Mouse (Mus musculus): ENCODE data around the gene Gtf2h4.

Gtf2h4 gene

DNA sequence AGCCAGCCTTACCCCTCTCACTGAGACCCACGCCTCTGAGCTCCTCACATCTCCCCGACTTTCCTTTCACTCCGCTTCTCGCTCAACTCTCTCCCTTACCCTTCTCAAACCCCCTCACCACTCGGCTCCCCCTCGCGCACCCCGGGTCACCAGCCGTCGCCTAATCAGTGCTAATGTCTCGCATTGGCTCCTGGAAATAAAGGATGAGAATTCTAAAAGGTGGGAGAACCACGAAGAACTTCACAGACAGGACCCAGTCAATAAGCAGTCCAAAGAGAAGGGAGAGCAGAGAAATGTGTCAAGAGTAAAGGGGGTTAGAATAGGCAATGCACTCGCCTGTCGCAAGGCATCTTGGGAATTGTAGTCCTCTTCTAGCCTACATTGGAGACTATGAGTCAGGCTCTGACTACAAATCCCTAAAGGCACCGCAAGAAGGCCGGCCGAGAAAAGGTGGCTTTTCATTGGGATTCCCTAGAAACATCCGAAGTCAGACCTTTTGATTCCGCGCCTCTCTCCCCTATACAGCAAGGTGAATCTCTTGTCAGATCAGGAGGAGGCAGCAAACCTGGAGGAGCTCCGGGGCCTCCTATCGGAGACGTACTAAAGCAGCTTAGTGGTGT, at the start of gene Gtf2h4:
Gene Gtf2h4 (minus strand): TSS at position 324 of the 620 bp plus-strand sequence.
- DNase-seq = peak; percentile 99

DNA sequence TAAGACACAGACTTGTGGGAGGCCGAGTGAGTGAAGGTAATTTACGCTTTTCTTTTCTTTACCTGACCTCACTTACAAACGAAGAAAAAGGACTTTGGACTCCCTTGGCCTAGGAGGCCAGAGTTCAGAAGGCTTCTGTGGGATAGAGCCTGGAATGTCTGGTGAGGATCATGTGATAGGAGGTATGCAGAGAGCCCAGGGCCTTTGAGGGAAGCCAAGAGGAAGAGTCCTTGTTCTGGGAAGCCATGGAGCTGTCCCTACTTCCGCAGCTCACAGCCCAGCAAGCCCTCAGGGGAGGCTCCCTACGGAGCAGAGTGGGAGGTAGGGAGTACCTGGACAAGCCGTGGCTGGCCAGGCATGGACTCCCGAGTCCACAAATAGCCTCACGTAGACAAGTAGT, 48.1 kb upstream of the Gtf2h4 start:
- DNase-seq = no peak

DNA sequence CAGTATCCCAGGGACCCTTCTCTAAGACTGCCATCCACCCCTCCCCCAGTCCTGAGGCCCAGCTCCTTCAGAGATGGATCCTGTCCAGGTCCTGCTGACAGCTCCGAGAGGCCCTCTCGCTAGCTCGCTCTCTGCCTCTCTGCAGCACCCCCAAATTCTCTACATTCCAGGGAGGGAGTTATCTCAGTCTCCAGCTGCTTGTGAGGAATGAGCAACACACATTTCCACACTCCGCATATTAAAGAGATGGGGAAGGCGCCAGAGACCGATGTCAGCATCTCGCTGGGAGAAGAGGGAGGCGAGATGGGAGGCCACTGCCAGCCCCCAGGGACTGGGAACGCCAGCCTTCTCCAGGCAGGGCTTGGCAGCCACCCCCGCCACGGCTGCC, 46.8 kb upstream of the Gtf2h4 start:
- peak; percentile 96 for DNase-seq

DNA sequence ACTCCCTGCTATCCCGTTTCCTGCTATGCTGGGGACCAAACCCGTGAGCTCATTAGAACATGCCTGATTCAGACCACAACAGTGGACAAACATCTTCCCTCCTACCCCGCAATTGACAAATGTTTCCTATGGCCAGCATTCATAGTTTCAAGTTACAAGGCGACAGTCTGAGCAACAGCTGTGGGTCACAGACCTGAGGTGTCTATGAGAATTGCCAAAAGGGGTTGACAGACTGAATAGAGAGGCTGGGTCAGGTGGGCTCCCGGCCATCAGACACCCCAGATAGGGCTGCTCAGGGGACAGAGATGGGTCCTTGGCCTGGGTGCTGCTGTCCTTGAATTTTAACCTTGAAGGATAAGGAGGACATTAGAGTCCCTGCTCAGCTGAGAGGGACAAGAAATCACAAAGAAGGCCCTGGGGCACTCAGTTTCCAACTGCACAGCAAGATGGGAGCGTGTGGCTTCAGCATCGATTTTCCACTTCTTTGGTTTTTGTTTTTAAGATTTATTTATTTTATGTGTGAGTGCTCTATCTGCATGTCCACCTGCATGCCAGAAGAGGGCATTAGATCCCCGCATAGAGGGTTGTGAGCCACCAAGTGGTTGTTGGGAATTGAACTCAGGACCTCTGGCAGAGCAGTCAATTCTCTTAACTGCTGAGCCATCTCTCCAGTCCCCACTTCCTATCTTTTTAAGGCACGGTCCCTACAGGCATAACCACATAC, 46.2 kb upstream of the Gtf2h4 start:
- no peak for DNase-seq

DNA sequence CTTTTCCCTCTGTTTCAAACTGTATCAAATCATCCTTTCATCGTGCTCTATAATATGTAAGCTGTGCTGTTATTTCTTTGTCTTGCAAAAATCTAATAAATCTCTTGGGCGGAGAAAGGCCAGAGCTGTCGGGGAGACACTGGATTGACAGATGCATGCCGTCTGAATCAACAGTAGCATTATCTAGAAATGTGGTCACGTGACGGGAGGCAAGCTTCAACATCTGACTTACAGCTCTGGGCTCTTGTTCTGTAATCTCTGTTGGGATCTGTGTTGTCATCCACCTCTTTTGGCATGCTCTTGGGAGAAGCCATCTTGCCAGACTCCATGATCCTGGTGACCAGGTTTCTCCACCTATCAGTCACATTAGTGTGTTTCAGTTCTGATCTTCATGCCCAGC, 43.5 kb upstream of the Gtf2h4 start:
- DNase-seq = no peak

DNA sequence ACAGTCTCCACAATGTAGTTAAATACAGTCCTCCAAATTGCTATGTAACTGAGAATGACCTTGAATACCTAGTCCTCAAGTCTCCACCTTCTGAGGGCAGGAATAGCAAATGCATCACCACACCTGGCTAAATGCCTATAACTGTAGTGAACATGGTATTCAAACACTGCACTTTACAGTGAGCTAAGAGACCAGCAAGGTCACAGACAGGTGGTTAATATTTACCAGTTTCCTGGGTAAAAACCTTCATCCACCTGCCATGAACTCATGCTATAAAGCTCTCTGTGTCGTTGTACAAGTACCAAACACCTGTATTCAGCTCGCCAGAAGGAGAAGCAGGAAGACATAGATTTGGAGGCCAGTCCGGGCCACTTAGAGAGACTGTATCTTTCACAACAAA, 42.6 kb upstream of the Gtf2h4 start:
- DNase-seq = no peak

DNA sequence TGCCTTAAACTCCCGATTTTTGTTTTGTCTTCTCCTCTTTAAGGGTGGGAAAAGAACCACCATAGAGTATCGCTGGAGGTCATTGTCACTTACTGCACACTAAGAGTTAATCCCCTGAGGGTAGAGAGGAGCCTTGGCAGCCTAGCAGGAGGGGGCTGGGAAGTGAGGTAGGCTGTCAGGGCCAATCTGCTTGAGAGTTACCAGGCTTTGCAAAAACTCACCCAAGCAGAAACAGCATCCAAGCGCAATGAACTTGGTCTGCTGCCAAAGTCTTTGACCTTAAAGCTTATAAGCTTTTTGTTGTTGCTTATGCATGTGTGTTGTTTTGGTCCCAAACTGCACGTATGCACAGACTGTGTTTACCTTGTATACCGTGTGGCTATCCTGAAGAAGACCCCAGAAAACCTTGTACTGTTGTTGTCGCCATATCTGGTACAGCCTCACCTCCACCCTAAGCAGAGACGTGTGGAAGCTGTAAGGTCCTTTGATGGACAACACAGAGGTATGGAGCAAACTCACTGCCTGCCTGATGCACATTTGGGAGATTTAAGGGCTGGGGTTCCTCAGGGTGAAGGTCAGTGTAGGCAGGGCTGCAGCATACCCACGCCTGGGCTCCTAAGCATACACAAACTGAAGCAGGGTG, 37.3 kb upstream of the Gtf2h4 start:
- no peak for DNase-seq

DNA sequence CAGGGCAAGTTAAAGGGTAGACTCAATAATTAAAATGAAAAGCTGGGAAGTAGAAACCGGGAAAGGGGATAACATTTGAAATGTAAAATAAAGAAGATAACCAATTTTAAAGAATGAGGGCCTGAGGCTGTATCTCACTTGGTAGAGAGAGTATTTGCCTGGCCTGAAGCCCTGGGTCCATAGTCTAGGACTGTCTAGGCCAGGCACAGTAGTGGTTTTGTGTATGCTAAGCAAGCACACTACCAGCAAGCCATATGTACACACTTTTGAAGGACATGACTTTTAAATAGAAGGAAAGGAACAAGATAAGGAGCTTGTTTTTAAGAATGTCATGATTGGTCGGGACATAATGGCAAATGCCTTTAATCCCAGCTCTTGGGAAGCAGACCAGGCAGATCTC, 35.1 kb upstream of the Gtf2h4 start:
- no peak for DNase-seq

DNA sequence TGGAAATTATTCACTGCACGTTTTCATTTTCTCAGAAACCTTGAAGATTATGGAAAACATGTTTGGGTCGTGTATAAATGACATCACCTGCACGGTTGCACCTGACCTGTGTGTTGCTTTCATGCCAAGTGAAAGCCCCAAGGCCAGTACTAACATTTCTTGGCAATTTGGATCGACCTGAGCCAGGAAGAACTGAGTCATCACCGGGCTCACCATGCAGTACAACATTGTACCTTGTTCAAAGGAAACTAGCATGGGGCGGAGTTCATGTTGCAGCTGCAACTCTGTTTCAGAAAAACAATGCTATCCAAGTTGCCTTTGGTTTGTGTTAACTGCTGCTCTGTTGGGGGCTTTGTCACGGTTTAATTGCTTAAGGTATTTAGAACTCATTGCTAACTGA, 34.4 kb upstream of the Gtf2h4 start:
- peak; percentile 89 for DNase-seq

DNA sequence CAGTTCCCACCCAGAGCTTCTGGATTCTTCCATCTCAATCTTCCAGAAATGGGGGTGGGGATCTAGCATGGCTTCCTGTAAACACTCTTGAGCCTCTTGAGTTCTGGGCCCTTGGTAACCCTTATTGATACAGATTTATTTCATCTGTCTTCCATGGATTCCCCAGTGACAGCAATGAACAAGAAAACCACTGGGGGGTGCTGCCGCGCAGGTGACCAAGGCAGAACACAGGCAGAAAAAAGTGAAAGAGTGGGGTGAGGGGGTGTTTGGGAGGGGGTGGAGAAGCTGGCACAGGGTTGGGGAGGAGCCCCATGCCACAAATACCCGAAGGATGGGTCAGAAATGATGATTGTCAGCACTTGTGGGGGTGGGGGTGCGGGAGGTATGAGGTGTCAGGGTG, 32.3 kb upstream of the Gtf2h4 start:
- peak; percentile 88 for DNase-seq

DNA sequence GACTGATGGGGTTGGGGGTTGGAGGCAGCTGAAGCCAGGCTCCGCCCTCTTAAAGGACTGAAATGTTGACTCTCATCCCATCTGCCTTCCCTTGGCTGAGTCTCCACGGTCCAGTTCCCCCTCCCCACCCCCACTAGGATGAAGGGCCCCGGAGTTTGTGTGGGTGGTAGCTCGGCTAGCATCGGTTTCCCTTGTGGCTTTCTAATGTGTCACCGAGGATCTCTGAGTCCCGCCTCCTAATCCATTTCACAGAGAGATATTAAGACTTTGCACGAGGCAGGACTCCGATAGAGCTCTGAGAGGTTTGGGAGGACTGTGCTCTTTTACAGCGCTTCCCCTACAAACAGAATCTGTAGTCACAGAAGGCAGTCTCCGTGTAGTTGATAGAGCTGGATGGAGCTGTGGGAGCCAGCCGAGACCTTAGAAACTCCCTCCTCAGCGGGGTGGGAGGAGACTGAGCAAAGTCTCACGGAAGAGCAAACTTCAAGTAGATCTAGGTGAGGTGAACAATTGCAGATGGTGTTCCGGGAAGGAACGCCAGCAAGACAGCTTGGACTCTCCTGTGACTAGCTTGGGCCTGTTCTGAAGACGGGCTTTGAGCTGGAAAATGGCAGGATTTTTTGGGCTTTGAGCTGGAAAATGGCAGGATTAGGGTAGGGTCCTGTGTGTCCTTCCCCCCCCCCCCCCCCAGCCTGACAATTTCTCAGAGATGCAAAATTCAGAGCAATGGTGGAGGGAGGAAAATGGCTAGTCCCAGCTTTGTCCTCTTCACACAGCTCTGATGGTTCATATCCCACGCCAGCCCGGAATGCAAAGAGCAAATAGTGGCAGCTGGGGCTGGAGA, 31.3 kb upstream of the Gtf2h4 start, which contains the start of gene Ddr1:
Gene Ddr1 (minus strand): TSS at position 1 of the 844 bp plus-strand sequence.
- peak; percentile 97 for DNase-seq

DNA sequence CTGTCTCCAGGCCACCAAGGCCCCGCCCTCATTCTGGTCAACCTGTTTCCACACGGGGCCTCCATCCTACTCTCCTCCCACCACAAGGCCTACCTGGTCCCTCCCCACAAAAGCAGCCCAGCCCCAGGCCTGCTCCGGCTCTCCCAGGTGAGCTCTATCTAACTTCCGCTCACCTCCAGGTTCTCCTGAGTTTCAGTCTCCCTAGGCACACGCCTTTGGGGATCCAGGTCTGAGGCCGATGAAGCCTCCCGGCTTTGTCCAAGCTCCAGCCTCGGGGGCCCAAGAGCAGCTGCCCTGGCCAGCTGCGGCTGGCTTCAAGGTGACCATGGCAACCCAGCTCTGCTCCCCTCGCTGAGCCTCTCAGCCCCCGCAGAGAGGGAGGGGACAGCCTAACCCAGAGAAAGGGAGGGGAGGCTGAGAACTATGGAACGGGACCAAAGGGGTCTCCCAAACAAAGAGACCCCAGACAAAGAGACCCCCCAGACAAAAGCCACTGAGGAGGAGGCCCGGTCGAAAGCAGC, 30.3 kb upstream of the Gtf2h4 start:
- no peak for DNase-seq

DNA sequence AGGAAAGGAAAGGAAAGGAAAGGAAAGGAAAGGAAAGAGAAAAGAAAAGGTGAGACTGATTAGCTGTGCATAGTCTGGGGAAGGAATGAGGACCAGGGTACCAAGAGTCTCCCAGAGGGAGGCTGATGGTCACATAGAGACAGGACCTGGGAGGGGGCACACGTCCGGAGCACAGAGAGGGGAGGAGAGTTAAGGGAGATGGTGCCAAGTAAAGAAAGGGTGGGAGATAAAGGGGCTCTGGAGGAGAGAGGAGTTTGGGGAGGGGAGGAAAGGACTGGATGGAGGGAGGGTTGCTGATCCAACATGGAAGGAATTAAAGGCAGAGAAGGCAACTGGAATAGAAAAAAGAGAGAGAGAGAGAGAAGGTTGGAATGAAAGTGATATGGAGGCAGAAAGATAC, 29.5 kb upstream of the Gtf2h4 start:
- DNase-seq = no peak

DNA sequence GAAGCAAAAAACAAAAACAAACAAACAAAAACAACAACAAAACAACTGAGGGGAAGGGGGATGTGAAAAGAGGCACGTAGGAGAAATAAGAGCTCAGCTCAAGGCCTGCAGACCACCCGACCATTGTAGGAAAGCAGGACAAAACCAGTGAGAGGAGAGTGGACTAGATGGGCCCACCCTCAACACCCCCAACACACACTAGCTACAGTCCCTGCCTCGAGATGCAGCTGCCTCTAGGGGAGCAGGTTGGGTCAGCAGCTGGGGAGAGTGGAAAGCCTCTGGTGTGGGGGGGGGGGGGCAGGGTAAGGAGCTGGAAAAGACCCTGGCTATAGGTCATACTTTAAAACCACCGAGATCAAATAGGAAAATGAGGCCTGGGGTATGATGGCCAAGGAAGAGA, 29.1 kb upstream of the Gtf2h4 start:
- DNase-seq = no peak

DNA sequence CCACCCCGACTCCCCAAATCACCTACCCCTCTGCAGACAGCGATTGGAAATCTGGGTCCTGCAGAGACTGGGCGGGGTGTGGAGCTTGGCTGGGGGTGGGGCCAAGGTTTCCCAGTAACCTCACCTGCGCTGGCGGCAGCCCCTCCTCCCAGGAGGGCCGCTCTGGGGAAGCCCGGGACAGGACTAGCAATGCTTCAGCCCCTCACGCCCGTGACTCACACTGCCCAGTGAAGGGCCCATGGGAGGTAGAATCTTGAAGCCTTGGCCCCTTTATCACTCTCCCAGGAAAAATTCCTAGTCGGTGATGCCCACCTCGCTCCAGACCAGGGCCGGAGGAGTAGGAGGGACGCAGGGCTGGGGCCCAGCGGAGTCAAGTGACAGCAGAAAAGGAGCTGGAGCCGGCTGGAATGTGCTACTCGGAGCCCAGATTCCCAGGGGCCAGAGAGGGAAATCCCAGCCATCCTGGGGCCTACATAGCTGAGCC, 28.5 kb upstream of the Gtf2h4 start:
- peak; percentile 97 for DNase-seq

DNA sequence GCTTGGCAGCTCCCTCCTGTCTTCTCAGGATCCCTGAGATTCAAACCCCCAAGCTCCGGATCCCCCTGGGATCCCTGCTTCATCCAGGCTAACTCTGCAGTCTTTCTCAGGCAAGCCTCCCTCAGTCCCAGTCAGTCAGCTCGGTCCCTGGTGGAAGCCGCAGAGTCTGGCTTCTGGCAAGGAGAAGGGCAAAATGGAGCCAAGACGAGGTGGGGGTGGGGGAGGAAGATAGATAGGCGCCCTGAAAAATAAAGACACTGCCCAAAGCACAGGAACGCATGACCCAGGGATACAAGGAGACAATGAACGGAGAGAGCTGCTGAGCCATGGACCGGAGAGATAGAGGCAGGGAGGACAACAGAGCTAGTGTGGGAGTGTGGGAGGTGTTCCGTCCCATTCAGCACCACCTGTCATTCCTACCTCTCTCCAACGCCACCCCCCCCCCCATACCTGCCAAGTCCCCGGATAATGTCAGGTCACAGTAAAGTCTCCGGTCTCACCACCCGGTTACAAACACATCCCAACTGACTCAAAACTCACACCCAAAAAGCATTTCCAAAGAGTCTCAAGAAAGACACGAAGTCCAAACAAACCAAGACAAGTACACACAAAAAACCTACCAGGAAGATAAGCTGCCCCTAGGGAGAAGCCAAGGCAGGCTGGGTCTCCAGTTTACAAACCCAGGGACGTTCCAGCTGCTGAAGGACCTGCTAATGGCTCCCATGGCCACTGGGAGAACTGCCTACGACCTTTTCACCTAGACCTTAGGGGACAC, 27.9 kb upstream of the Gtf2h4 start:
- DNase-seq = peak; percentile 96

DNA sequence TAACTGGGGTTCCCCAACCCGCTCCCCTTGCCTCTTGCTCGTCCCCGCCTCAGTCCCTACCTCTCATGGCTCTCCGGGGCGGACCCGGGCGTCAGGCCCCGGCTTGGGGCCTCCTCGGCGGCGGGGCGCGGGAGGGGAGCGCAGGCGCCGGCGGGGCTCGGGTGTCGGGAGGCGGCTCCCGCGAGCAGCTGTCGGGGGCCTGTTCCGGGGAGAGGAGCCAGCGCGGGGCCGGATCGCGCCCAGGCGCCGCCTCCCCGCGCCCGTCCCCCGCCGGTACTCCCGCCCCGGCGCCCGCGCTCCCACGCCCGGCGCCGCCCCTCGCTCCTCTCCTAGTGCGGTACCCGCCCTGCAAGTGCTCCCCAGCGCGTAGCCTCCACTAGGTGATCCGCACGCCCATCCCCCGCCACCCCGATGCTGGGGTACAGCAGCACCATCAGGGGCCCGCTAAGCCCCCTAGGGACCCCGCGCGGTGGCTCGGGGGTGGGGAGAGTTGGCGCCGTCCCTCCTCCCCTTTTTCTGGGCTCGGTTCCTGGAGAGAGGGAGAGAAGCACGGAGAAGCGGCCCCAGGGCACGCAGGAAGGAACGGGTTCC, 26.9 kb upstream of the Gtf2h4 start:
- peak; percentile 99 for DNase-seq

DNA sequence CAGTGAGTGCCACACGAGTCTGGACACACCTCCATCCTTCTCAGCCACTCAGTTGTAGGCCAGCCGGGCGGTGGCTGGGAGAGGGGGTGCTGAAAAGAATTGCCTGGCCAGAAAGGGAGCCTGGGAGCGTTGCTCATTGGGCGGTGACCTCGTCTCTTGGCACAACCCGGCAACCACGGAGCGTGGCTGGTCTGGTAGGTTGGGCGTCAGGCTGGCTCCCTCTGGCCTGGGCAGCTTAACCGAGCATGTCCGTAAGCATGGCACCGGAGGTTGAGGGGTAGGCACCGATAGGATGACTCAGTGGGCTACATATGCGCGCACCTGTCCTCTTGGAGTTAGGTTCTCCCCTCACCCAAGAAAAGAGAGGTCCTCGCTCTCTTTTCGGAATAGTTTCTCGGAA, 26.4 kb upstream of the Gtf2h4 start:
- DNase-seq = peak; percentile 99

DNA sequence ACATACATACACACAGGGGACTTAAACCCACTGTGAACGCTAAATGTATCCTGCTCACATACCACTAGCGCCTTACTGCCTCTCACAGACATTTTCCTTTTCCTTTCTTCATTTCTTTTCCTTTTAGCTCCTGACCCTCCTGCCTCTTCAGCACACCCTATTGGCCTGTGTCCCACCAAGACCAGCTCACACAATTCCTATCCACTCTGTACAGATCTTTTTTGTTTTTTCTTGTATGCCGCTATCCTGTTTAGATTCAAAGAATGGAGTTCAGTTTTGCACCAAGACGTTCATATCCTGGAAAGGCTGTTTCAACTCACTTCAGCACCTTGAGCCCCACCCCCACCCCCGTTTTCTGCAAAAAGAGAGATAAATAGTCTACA, 25.0 kb upstream of the Gtf2h4 start:
- DNase-seq = no peak

DNA sequence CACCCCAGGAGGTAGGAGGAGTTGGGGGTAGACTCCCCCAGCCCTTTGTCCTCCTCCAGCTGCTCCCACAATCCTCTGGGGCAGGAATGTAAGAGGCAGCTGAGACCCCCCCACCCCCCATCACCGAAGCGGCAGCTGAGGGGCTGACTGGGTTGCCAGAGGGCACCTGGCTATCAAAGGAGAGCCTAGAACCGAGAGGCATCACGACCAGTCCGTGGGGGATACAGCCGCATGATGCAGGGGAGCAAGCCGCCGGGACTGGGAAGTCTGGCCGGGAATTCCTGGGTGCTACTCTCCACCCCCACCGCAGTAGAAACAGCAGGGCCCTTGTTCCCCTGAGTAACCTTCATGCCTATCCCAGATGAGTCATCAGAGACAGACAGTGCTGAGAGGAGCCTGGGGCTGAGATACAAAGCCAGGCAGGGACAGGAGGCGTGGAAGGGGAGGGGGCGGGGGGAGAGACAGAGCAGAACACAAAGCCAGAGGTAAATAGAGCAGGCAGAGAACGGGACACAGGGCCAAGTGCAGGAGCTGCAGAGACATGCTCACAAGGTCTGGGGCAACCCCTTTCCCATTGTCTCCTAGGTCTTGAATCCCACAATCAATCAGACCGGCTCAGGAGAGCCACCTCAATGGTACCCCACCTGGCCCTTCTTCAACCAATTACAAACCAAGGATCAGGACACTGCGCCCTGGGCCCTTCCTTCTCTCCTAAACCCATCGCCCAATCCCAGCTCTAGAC, 24.4 kb upstream of the Gtf2h4 start:
- peak; percentile 96 for DNase-seq

DNA sequence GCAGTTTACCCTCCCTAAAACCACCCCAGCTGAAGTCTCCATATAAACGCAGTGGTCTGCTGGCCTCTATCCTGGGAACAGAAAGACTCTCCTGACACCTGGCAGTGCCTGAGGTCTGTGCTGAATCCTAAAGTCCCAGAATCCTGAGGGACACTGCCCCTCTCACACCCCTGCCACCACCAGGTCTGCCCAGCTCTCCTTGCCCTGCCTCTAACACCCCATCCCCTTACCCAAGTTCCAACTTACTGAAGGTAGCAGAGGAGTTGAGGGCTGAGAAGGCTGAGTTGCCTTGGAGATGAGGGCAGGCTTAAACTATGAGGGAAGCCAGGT, 23.9 kb upstream of the Gtf2h4 start:
- DNase-seq = no peak

Data from heart, adult 11 months (tissue).